Mouse (Mus musculus): Measurements from ENCODE around the gene Gpa33. TPM values are rescaled to one million over a fixed set of nuclear protein-coding genes. Genes with fewer than 3 reads are reported as not detected.

The Gpa33 gene
- total and polyA plus RNA-seq, 3 experiments: not detected

- Histone ChIP-seq H3K79me2 (ENCODE audit: control insufficient read depth, insufficient read depth, low read length, poor library complexity) (no peaks in the 10 kb centered on the region), H3K36me3 (ENCODE audit: control insufficient read depth in 1 of 2, insufficient read depth in 2 of 2, low read length in 2 of 2) (no peaks in the 10 kb centered on the region), H3K27ac (ENCODE audit: control insufficient read depth, low read depth, low read length) (no peak overlapping the region), H3K4me1 (ENCODE audit: control insufficient read depth in 1 of 2, insufficient read depth in 2 of 2, low read length in 2 of 2) (no peaks in the 10 kb centered on the region), H3K9ac (ENCODE audit: control insufficient read depth, low read depth, low read length, poor library complexity, severe bottlenecking) (no peak overlapping the region), H3K4me3 (ENCODE audit: control insufficient read depth in 1 of 2, insufficient read depth in 1 of 2, low read depth in 2 of 2, low read length in 2 of 2) (no peak overlapping the region), H3K9me3 (replicated peaks; ENCODE audit: insufficient read depth, low read length) (no peaks in the 10 kb centered on the region), H3K27me3 (ENCODE audit: control insufficient read depth in 1 of 2, insufficient read depth in 2 of 2, low read length in 2 of 2) (no peaks in the 10 kb centered on the region; a peak in 1 of 4 replicates)
- no peak for DNase-seq (ENCODE audit: low read depth, low spot score)
- TF ChIP-seq MAFK (IDR thresholded peaks at IDR 0.05; ENCODE audit: borderline replicate concordance, low read depth, low read length) (no peak), MYB (IDR thresholded peaks at IDR 0.05; ENCODE audit: low read depth, low read length) (no peak), MAZ (IDR thresholded peaks at IDR 0.05; ENCODE audit: low read depth, low read length) (no peak), ZMIZ1 (IDR thresholded peaks at IDR 0.05; ENCODE audit: low read depth, low read length) (no peak), RCOR1 (IDR thresholded peaks at IDR 0.05; ENCODE audit: low read depth, low read length) (no peak), TCF12 (IDR thresholded peaks at IDR 0.05; ENCODE audit: low read depth, low read length) (no peak)
Measured at GRCm38 (mm10) chr1:166184391-166185229, 54.6 kb downstream of the Gpa33 start.

DNA sequence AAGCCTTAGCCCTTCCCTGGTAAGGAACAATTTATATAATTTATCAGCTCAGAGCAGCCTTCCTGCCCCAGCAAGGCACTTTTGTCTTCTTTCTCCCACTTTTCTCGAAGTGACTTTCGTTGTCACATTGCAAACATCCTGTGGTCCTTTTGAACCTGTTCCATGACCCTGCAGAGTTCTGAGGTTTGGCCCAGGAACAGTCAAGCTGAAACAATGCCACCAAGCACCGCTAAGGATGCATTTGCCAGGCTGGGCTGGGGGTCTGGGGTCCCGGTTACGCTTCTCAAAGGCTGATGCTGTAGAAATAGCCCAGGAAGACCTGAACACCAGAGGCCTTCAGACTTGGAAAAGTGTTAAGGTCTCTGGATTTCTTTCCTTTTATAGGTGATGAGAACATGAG, 55.3 kb downstream of the Gpa33 start:
- Histone ChIP-seq H3K79me2 (ENCODE audit: control insufficient read depth, insufficient read depth, low read length, poor library complexity) (no peaks in the 10 kb centered on the region), H3K27me3 (ENCODE audit: control insufficient read depth in 1 of 2, insufficient read depth in 2 of 2, low read length in 2 of 2) (no peaks in the 10 kb centered on the region; a peak in 1 of 4 replicates), H3K4me1 (ENCODE audit: control insufficient read depth in 1 of 2, insufficient read depth in 2 of 2, low read length in 2 of 2) (no peaks in the 10 kb centered on the region), H3K27ac (ENCODE audit: control insufficient read depth, low read depth, low read length) (no peak overlapping the region), H3K4me3 (ENCODE audit: control insufficient read depth in 1 of 2, insufficient read depth in 1 of 2, low read depth in 2 of 2, low read length in 2 of 2) (no peak overlapping the region), H3K9me3 (replicated peaks; ENCODE audit: insufficient read depth, low read length) (no peaks in the 10 kb centered on the region), H3K9ac (ENCODE audit: control insufficient read depth, low read depth, low read length, poor library complexity, severe bottlenecking) (no peak overlapping the region), H3K36me3 (ENCODE audit: control insufficient read depth in 1 of 2, insufficient read depth in 2 of 2, low read length in 2 of 2) (no peaks in the 10 kb centered on the region)
- DNase-seq (ENCODE audit: low read depth, low spot score): no peak
- no peak for TF ChIP-seq USF2 (IDR thresholded peaks at IDR 0.05; ENCODE audit: borderline replicate concordance in 1 of 2, insufficient read depth in 1 of 2, low read depth in 1 of 2, low read length in 2 of 2)
- no peak for TF ChIP-seq POLR2A (IDR thresholded peaks at IDR 0.05; ENCODE audit: control insufficient read depth in 1 of 2, insufficient read depth in 1 of 2, low read depth in 1 of 2, low read length in 2 of 2, poor library complexity in 1 of 2)
- no peak for TF ChIP-seq USF1 (IDR thresholded peaks at IDR 0.05; ENCODE audit: low read depth, low read length)
- TF ChIP-seq MYC (IDR thresholded peaks at IDR 0.05; ENCODE audit: low read depth, low read length): no peak
- TF ChIP-seq MXI1 (IDR thresholded peaks at IDR 0.05; ENCODE audit: low read depth, low read length): no peak
- no peak for TF ChIP-seq POLR2AphosphoS5 (IDR thresholded peaks at IDR 0.05; ENCODE audit: borderline replicate concordance, low read depth, low read length)
- no peak for TF ChIP-seq MEF2A (IDR thresholded peaks at IDR 0.05; ENCODE audit: extremely low read depth, insufficient replicate concordance, low read depth, low read length, poor library complexity, severe bottlenecking)
- no peak for TF ChIP-seq JUND (IDR thresholded peaks at IDR 0.05; ENCODE audit: low read depth, low read length)
- no peak for TF ChIP-seq MAFK (IDR thresholded peaks at IDR 0.05; ENCODE audit: borderline replicate concordance, low read depth, low read length)

Measured in MEL (cell line).